Mouse (Mus musculus): ENCODE data around the gene Gm49405. TPM values are rescaled to one million over a fixed set of nuclear protein-coding genes. Genes with fewer than 3 reads are reported as not detected.

Gene Gm49405
- polyA plus RNA-seq, 1 experiment from 2014 or later: 1.1 TPM

- DNase-seq (ENCODE audit: low spot score): no peak
- Histone ChIP-seq H3K4me1 (replicated peaks; ENCODE audit: control insufficient read depth, insufficient read depth) (peaks cover 1% of the 10 kb centered on the region; the same call in 1 of the 2 replicates), H3K27me3 (ENCODE audit: control insufficient read depth, insufficient read depth, low read length) (no peaks in the 10 kb centered on the region), H3K9ac (ENCODE audit: low read length) (no peak overlapping the region), H3K36me3 (ENCODE audit: control insufficient read depth, insufficient read depth, low read length) (no peaks in the 10 kb centered on the region), H3K4me3 (ENCODE audit: low read depth, low read length) (no peak overlapping the region), H3K4me2 (replicated peaks; ENCODE audit: low read depth) (no peak overlapping the region), H3K27ac (replicated peaks) (no peak overlapping the region), H3K9me3 (ENCODE audit: control insufficient read depth, low read length) (no peaks in the 10 kb centered on the region)
- TF ChIP-seq CTCF (IDR thresholded peaks at IDR 0.05; ENCODE audit: low read depth) (no peak), EP300 (optimal IDR thresholded peaks at IDR 0.05) (no peak)
- WGBS: 65% methylated on average over 7 of the region's 7 CpGs
- ATAC-seq (ENCODE audit: low FRiP score, low TSS enrichment): no peak
Observed at GRCm38 (mm10) chr19:3996106-3996505, 4.3 kb upstream of the Gm49405 start.

GRCm38 (mm10) chr19:3996747-3997146 lies 3.7 kb upstream of the Gm49405 start:
- TF ChIP-seq CTCF (IDR thresholded peaks at IDR 0.05; ENCODE audit: low read depth) (no peak), EP300 (optimal IDR thresholded peaks at IDR 0.05) (no peak)
- H3K27ac ChIP-seq (replicated peaks): no peak overlapping the region
- DNase-seq (ENCODE audit: low spot score) (no peak), ATAC-seq (ENCODE audit: low FRiP score, low TSS enrichment) (no peak)
- no peaks in the 10 kb centered on the region for H3K27me3 ChIP-seq (ENCODE audit: control insufficient read depth, insufficient read depth, low read length)
- H3K9me3 ChIP-seq (ENCODE audit: control insufficient read depth, low read length): no peaks in the 10 kb centered on the region
- WGBS: 77% methylated on average over 8 of the region's 8 CpGs
- no peak overlapping the region for H3K9ac ChIP-seq (ENCODE audit: low read length)
- H3K36me3 ChIP-seq (ENCODE audit: control insufficient read depth, insufficient read depth, low read length): no peaks in the 10 kb centered on the region
- no peak overlapping the region for H3K4me2 ChIP-seq (replicated peaks; ENCODE audit: low read depth)
- H3K4me3 ChIP-seq (ENCODE audit: low read depth, low read length): no peak overlapping the region
- H3K4me1 ChIP-seq (replicated peaks; ENCODE audit: control insufficient read depth, insufficient read depth): peaks cover 3% of the 10 kb centered on the region; the same call in 1 of the 2 replicates

GRCm38 (mm10) chr19:3997231-3997630 lies 3.2 kb upstream of the Gm49405 start:
- peak; percentile 68 for DNase-seq (ENCODE audit: low spot score)

GRCm38 (mm10) chr19:3998335-3998734 lies 2.1 kb upstream of the Gm49405 start:
- H3K9ac ChIP-seq (ENCODE audit: low read length): no peak overlapping the region
- ATAC-seq (ENCODE audit: low FRiP score, low TSS enrichment): no peak
- WGBS: 76% methylated on average over 8 of the region's 8 CpGs
- no peak overlapping the region for H3K4me3 ChIP-seq (ENCODE audit: low read depth, low read length)
- no peak overlapping the region for H3K4me2 ChIP-seq (replicated peaks; ENCODE audit: low read depth)
- H3K4me1 ChIP-seq (replicated peaks; ENCODE audit: control insufficient read depth, insufficient read depth): peaks cover 3% of the 10 kb centered on the region; the same call in 1 of the 2 replicates
- H3K36me3 ChIP-seq (ENCODE audit: control insufficient read depth, insufficient read depth, low read length): no peaks in the 10 kb centered on the region
- no peaks in the 10 kb centered on the region for H3K27me3 ChIP-seq (ENCODE audit: control insufficient read depth, insufficient read depth, low read length)
- DNase-seq (ENCODE audit: low spot score): no peak
- TF ChIP-seq EP300 (optimal IDR thresholded peaks at IDR 0.05) (no peak), CTCF (IDR thresholded peaks at IDR 0.05; ENCODE audit: low read depth) (no peak)
- H3K27ac ChIP-seq (replicated peaks): no peak overlapping the region
- no peaks in the 10 kb centered on the region for H3K9me3 ChIP-seq (ENCODE audit: control insufficient read depth, low read length)

More at GRCm38 (mm10) chr19:3997231-3997630, 3.2 kb upstream of the Gm49405 start:
- Histone ChIP-seq H3K36me3 (ENCODE audit: control insufficient read depth, insufficient read depth, low read length) (no peaks in the 10 kb centered on the region), H3K27me3 (ENCODE audit: control insufficient read depth, insufficient read depth, low read length) (no peaks in the 10 kb centered on the region), H3K9me3 (ENCODE audit: control insufficient read depth, low read length) (no peaks in the 10 kb centered on the region), H3K9ac (ENCODE audit: low read length) (no peak overlapping the region), H3K27ac (replicated peaks) (no peak overlapping the region), H3K4me1 (replicated peaks; ENCODE audit: control insufficient read depth, insufficient read depth) (peaks cover 3% of the 10 kb centered on the region; the same call in 1 of the 2 replicates), H3K4me2 (replicated peaks; ENCODE audit: low read depth) (no peak overlapping the region), H3K4me3 (ENCODE audit: low read depth, low read length) (no peak overlapping the region)
- 34% methylated on average over 8 of the region's 8 CpGs for WGBS
- TF ChIP-seq EP300 (optimal IDR thresholded peaks at IDR 0.05) (no peak), CTCF (IDR thresholded peaks at IDR 0.05; ENCODE audit: low read depth) (no peak)
- ATAC-seq (ENCODE audit: low FRiP score, low TSS enrichment): no peak; the same call in 1 of the 2 replicates

- DNase-seq (ENCODE audit: low spot score): no peak
- Histone ChIP-seq H3K4me1 (replicated peaks; ENCODE audit: control insufficient read depth, insufficient read depth) (peaks cover 3% of the 10 kb centered on the region; the same call in 1 of the 2 replicates), H3K36me3 (ENCODE audit: control insufficient read depth, insufficient read depth, low read length) (no peaks in the 10 kb centered on the region), H3K9ac (ENCODE audit: low read length) (peak overlapping the region; percentile 78), H3K4me2 (replicated peaks; ENCODE audit: low read depth) (peak overlapping the region; percentile 94), H3K9me3 (ENCODE audit: control insufficient read depth, low read length) (no peaks in the 10 kb centered on the region), H3K4me3 (ENCODE audit: low read depth, low read length) (no peak overlapping the region), H3K27ac (replicated peaks) (no peak overlapping the region), H3K27me3 (ENCODE audit: control insufficient read depth, insufficient read depth, low read length) (no peaks in the 10 kb centered on the region)
- no peak for ATAC-seq (ENCODE audit: low FRiP score, low TSS enrichment)
- TF ChIP-seq CTCF (IDR thresholded peaks at IDR 0.05; ENCODE audit: low read depth): no peak
- TF ChIP-seq EP300 (optimal IDR thresholded peaks at IDR 0.05): no peak
- WGBS: 71% methylated on average over 9 of the region's 9 CpGs
Observed at GRCm38 (mm10) chr19:3999121-3999730, 1.2 kb upstream of the Gm49405 start.

- H3K36me3 ChIP-seq (ENCODE audit: control insufficient read depth, insufficient read depth, low read length): 0 out of 2 replicates have a peak, but pooled peaks cover 2% of the 10 kb centered on the region
- DNase-seq (ENCODE audit: low spot score) (no peak), ATAC-seq (ENCODE audit: low FRiP score, low TSS enrichment) (no peak)
- WGBS: 16% methylated on average over 17 of the region's 17 CpGs
- H3K27me3 ChIP-seq (ENCODE audit: control insufficient read depth, insufficient read depth, low read length): no peaks in the 10 kb centered on the region
- H3K4me1 ChIP-seq (replicated peaks; ENCODE audit: control insufficient read depth, insufficient read depth): peaks cover 3% of the 10 kb centered on the region; the same call in 1 of the 2 replicates
- TF ChIP-seq EP300 (optimal IDR thresholded peaks at IDR 0.05): no peak
- no peak for TF ChIP-seq CTCF (IDR thresholded peaks at IDR 0.05; ENCODE audit: low read depth)
- peak overlapping the region; percentile 95 for H3K27ac ChIP-seq (replicated peaks)
- H3K4me3 ChIP-seq (ENCODE audit: low read depth, low read length): peak overlapping the region; percentile 66
- H3K4me2 ChIP-seq (replicated peaks; ENCODE audit: low read depth): peak overlapping the region; percentile 94
- H3K9me3 ChIP-seq (ENCODE audit: control insufficient read depth, low read length): no peaks in the 10 kb centered on the region
- peak overlapping the region; percentile 78 for H3K9ac ChIP-seq (ENCODE audit: low read length)
Observed at GRCm38 (mm10) chr19:4000949-4001525, 611 bp downstream of the Gm49405 start.
